Mouse (Mus musculus): ENCODE data around the gene Spata9. TPM values are rescaled to one million over a fixed set of nuclear protein-coding genes. Genes with fewer than 3 reads are reported as not detected.
"Not testable (repeated sequence)": the region's sequence is repeated elsewhere in the genome, so short reads cannot be mapped to it uniquely, and the experiment has no call there.

Spata9 gene
- 0.77 and 1.1 TPM in 2 replicates for polyA plus RNA-seq (2014; fragmentation: Nextera tagmentation; extraction: Ambion mirVana)

DNA sequence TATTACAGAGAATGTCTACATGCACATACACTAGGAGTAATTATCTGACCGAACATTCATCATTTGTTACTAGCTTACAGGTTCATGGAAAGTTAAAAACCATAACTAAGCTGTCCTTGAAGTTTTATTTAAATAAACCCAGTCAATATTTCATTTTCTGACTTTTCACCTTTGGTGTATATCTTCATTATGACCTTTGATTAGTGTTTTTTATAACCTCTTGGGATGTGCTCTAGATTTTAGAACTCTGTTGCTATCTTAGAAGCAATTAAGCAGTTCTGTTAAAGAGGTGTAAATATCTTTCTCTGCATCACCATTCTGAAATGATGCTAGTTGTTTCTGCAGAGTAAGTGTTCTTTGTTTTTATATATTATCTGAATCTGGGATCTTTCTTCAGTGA is at the start of gene Spata9:
TSS of gene Spata9 (plus strand) at position 301 of the 400 bp plus-strand sequence.
- no peaks in the 10 kb centered on the region for H3K4me1 ChIP-seq (ENCODE audit: control insufficient read depth, insufficient read depth, low read length)
- no peak for ATAC-seq (ENCODE audit: low FRiP score, low TSS enrichment)

DNA sequence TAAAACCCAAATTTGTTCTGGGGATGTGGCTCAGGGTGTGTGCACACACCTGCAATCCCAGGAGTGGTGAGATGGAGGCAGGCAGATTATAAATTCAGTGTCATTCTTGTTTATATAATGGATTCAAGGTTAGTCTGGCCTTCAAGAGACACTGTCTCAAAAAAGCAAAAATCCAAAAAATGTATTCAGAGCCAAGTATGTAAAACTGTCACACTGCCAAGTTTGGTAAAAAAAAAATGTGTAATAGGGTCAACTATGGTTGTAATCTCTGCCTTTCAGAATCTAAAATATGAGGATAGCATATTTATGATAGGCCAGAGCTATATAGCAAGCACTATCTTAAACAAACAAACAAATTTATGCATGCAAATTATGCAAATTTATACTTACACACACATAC is 39.0 kb upstream of the Spata9 start:
- no peak for ATAC-seq (ENCODE audit: low FRiP score, low TSS enrichment)
- no peak overlapping the region for H3K9ac ChIP-seq (ENCODE audit: low read depth, low read length)
- no peaks in the 10 kb centered on the region for H3K4me1 ChIP-seq (ENCODE audit: control insufficient read depth, insufficient read depth, low read length)
- H3K9me3 ChIP-seq (ENCODE audit: control insufficient read depth, low read length) = no peaks in the 10 kb centered on the region
- H3K27ac ChIP-seq (ENCODE audit: low read depth, low read length) = no peak overlapping the region
- no peaks in the 10 kb centered on the region for H3K27me3 ChIP-seq (ENCODE audit: control insufficient read depth, insufficient read depth, low read length)
- peaks cover 15% of the 10 kb centered on the region for H3K36me3 ChIP-seq (ENCODE audit: control insufficient read depth, insufficient read depth, low read length)
- no peak overlapping the region for H3K4me2 ChIP-seq (replicated peaks; ENCODE audit: low read depth, low read length)
- H3K4me3 ChIP-seq (ENCODE audit: low read length) = no peak overlapping the region

More for the DNA sequence above, at the start of gene Spata9:
- Histone ChIP-seq H3K4me3 (ENCODE audit: low read length) (no peak within 1 kb of the TSS), H3K9ac (ENCODE audit: low read depth, low read length) (no peak within 1 kb of the TSS), H3K4me2 (replicated peaks; ENCODE audit: low read depth, low read length) (no peak within 1 kb of the TSS), H3K27me3 (ENCODE audit: control insufficient read depth, insufficient read depth, low read length) (no peaks in the 10 kb centered on the region), H3K27ac (ENCODE audit: low read depth, low read length) (no peak within 1 kb of the TSS), H3K36me3 (ENCODE audit: control insufficient read depth, insufficient read depth, low read length) (no peaks in the 10 kb centered on the region), H3K9me3 (ENCODE audit: control insufficient read depth, low read length) (0 out of 2 replicates have a peak, but pooled peaks cover 3% of the 10 kb centered on the region)
- 81% methylated on average over 1 of the region's 1 CpGs for WGBS

GRCm38 (mm10) chr13:75929071-75929470 is 37.9 kb upstream of the Spata9 start:
- not testable (repeated sequence) for H3K4me1 ChIP-seq (ENCODE audit: control insufficient read depth, insufficient read depth, low read length); H3K9me3 ChIP-seq (ENCODE audit: control insufficient read depth, low read length); H3K4me3 ChIP-seq (ENCODE audit: low read length); H3K27me3 ChIP-seq (ENCODE audit: control insufficient read depth, insufficient read depth, low read length); H3K27ac ChIP-seq (ENCODE audit: low read depth, low read length); ATAC-seq (ENCODE audit: low FRiP score, low TSS enrichment); H3K4me2 ChIP-seq (replicated peaks; ENCODE audit: low read depth, low read length); H3K9ac ChIP-seq (ENCODE audit: low read depth, low read length)
- WGBS = 91% methylated on average over 5 of the region's 5 CpGs
- peaks cover 15% of the 10 kb centered on the region for H3K36me3 ChIP-seq (ENCODE audit: control insufficient read depth, insufficient read depth, low read length)

DNA sequence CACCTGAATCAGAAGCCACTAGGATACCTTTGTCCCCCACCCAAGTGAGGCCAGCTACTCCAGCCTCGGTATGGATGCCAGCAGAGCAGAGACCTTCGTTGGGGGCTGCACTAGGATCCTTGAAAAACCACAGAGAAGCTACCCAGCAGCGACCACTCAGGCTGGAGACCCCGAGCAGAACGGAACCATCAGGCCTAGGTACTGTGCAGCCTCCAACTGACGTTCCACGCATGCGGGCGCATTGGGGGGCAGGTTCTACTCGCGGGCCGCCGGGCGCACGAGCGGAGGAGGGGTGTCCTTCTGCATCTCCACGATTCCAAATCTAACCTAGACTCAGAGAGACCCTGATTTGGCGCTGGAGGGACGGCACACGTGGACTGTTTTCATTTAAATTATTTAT is 36.9 kb upstream of the Spata9 start:
- Histone ChIP-seq H3K4me3 (ENCODE audit: low read length) (no peak overlapping the region), H3K4me1 (ENCODE audit: control insufficient read depth, insufficient read depth, low read length) (no peaks in the 10 kb centered on the region), H3K9ac (ENCODE audit: low read depth, low read length) (no peak overlapping the region), H3K4me2 (replicated peaks; ENCODE audit: low read depth, low read length) (no peak overlapping the region), H3K9me3 (ENCODE audit: control insufficient read depth, low read length) (no peaks in the 10 kb centered on the region), H3K27me3 (ENCODE audit: control insufficient read depth, insufficient read depth, low read length) (no peaks in the 10 kb centered on the region), H3K27ac (ENCODE audit: low read depth, low read length) (no peak overlapping the region), H3K36me3 (ENCODE audit: control insufficient read depth, insufficient read depth, low read length) (peaks cover 15% of the 10 kb centered on the region)
- ATAC-seq (ENCODE audit: low FRiP score, low TSS enrichment) = peak; percentile 7; the same call in 1 of the 2 replicates
- 94% methylated on average over 20 of the region's 20 CpGs for WGBS

DNA sequence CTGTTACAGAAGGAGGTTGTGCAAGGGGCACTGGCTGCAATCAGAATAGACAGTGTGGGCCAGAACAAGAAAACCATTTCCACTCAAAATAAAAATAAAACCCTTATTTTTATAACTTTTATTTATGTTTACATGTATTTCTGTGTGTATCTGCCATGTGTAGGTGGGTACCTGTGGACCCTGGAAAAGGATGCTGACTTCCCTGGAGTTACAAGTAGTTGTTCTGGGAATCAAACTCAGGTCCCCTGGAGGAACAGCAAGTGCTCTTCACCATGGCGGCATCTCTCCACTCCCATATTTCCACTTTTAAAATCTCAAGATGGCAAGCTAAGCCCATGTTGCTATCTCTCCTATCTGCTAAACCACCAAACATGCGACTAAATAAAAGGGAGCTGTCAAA is 36.3 kb upstream of the Spata9 start:
- no peak overlapping the region for H3K4me2 ChIP-seq (replicated peaks; ENCODE audit: low read depth, low read length)
- no peaks in the 10 kb centered on the region for H3K4me1 ChIP-seq (ENCODE audit: control insufficient read depth, insufficient read depth, low read length)
- H3K9me3 ChIP-seq (ENCODE audit: control insufficient read depth, low read length) = no peaks in the 10 kb centered on the region
- no peak overlapping the region for H3K9ac ChIP-seq (ENCODE audit: low read depth, low read length)
- H3K27me3 ChIP-seq (ENCODE audit: control insufficient read depth, insufficient read depth, low read length) = no peaks in the 10 kb centered on the region
- peaks cover 15% of the 10 kb centered on the region for H3K36me3 ChIP-seq (ENCODE audit: control insufficient read depth, insufficient read depth, low read length)
- H3K27ac ChIP-seq (ENCODE audit: low read depth, low read length) = no peak overlapping the region
- 0 out of 2 replicates have a peak, but pooled peaks have one; percentile 23 for ATAC-seq (ENCODE audit: low FRiP score, low TSS enrichment)
- H3K4me3 ChIP-seq (ENCODE audit: low read length) = no peak overlapping the region
- 51% methylated on average over 2 of the region's 2 CpGs for WGBS

DNA sequence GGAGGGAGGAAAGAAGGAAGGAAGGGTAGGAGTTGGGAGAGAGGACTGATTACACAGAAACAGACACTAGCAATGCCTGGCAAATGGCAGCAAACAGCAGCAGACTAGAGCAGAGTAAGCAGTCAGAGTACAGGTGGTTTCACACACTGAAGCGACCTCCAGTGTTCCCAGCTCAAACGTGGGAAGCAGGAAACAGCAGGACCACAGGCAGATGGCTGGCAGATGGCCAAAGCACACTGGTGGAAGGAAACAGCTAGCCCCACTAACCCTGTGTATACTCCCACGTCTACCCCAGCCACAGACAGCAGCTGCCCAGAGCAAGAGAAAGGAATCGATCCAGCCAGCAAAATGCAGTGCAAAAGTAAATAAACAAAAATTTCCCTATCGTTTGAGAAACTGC is 35.9 kb upstream of the Spata9 start:
- H3K4me1 ChIP-seq (ENCODE audit: control insufficient read depth, insufficient read depth, low read length) = no peaks in the 10 kb centered on the region
- WGBS = 11% methylated on average over 5 of the region's 5 CpGs
- H3K27me3 ChIP-seq (ENCODE audit: control insufficient read depth, insufficient read depth, low read length) = no peaks in the 10 kb centered on the region
- H3K9me3 ChIP-seq (ENCODE audit: control insufficient read depth, low read length) = no peaks in the 10 kb centered on the region
- H3K36me3 ChIP-seq (ENCODE audit: control insufficient read depth, insufficient read depth, low read length) = peaks cover 15% of the 10 kb centered on the region
- no peak overlapping the region for H3K9ac ChIP-seq (ENCODE audit: low read depth, low read length)
- H3K27ac ChIP-seq (ENCODE audit: low read depth, low read length) = no peak overlapping the region
- peak; percentile 96 for ATAC-seq (ENCODE audit: low FRiP score, low TSS enrichment)
- no peak overlapping the region for H3K4me3 ChIP-seq (ENCODE audit: low read length)
- H3K4me2 ChIP-seq (replicated peaks; ENCODE audit: low read depth, low read length) = no peak overlapping the region

DNA sequence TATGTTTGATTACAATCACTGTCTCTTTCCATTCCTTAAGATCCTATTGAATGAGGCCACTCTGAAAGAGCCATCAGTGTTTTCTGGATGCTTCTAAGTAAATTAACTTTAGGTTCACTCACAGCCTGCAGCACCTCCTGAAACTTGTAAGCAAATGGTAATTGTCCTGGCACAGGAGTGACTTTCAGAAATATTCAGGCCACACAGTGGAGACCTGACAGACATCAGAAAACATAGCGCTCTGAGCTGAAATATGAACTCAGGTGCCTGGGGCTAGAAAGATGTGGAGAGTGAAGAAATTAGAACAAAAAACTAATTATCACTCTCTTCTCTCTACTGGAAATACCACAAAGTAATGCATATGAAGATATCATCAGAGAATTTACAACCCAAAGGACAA is 33.7 kb upstream of the Spata9 start:
- Histone ChIP-seq H3K9me3 (ENCODE audit: control insufficient read depth, low read length) (no peaks in the 10 kb centered on the region), H3K4me2 (replicated peaks; ENCODE audit: low read depth, low read length) (no peak overlapping the region), H3K4me3 (ENCODE audit: low read length) (no peak overlapping the region), H3K4me1 (ENCODE audit: control insufficient read depth, insufficient read depth, low read length) (no peaks in the 10 kb centered on the region), H3K36me3 (ENCODE audit: control insufficient read depth, insufficient read depth, low read length) (peaks cover 23% of the 10 kb centered on the region), H3K9ac (ENCODE audit: low read depth, low read length) (no peak overlapping the region), H3K27me3 (ENCODE audit: control insufficient read depth, insufficient read depth, low read length) (no peaks in the 10 kb centered on the region), H3K27ac (ENCODE audit: low read depth, low read length) (no peak overlapping the region)
- ATAC-seq (ENCODE audit: low FRiP score, low TSS enrichment) = no peak
- WGBS = 92% methylated on average over 1 of the region's 1 CpGs

DNA sequence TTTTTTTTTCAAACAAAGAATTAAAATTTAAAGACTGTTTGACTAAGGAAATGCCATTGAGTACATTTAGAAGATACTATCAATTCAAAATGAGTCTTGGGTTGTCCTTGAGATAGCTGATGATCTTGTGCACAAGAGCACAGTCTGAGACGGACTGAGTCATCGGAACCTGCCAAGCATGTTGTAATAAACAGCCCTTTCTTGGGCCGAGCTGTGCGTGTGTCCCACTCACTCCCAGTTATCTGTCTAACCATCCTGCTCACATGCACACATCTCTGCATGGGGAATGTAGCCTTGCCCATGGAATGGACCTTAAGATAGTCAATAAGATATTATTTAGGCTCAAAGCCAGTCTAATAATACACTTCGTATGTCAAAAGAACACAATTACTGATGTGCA is 28.1 kb upstream of the Spata9 start:
- WGBS = 94% methylated on average over 5 of the region's 5 CpGs
- H3K4me1 ChIP-seq (ENCODE audit: control insufficient read depth, insufficient read depth, low read length) = peaks cover 13% of the 10 kb centered on the region
- no peak overlapping the region for H3K4me3 ChIP-seq (ENCODE audit: low read length)
- H3K9ac ChIP-seq (ENCODE audit: low read depth, low read length) = no peak overlapping the region
- ATAC-seq (ENCODE audit: low FRiP score, low TSS enrichment) = no peak
- H3K4me2 ChIP-seq (replicated peaks; ENCODE audit: low read depth, low read length) = no peak overlapping the region
- H3K27ac ChIP-seq (ENCODE audit: low read depth, low read length) = no peak overlapping the region
- H3K9me3 ChIP-seq (ENCODE audit: control insufficient read depth, low read length) = no peaks in the 10 kb centered on the region
- peaks cover 19% of the 10 kb centered on the region; the same call in 1 of the 2 replicates for H3K36me3 ChIP-seq (ENCODE audit: control insufficient read depth, insufficient read depth, low read length)
- no peaks in the 10 kb centered on the region for H3K27me3 ChIP-seq (ENCODE audit: control insufficient read depth, insufficient read depth, low read length)

DNA sequence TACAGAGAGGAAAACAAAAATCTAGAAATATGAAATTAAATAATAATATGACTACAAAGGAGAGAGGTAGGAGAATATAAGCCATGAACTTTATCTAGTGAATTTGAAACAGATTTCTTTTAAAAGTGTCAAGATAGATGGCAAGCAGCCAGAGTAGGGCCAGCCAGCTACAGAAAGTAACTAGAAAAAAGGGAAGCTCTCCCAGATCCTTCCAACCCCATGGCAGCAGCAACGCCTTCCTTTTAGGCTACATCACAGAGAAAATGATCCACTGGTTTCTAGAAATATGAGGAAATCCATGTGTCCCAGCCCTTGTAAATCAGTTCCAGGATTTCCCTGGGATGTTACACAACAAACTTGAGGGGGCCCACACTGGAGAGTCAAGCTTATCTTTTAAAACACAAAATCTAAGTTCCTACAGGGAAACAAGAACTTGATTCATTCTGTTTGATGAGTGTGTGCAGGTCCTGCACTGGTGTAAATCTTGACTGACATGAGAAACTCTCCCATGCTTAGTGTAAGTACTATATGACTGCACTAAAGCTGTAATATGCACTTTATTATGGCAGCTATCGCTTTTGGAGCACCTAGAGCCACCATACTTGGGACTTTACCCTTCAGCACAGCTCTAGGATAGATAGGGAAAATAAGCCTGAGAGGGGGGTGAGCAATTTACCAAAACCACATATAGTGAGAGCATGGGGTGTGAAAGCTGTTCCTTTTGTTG is 26.0 kb upstream of the Spata9 start:
- H3K9me3 ChIP-seq (ENCODE audit: control insufficient read depth, low read length) = no peaks in the 10 kb centered on the region
- peak overlapping the region; percentile 27 for H3K4me2 ChIP-seq (replicated peaks; ENCODE audit: low read depth, low read length)
- peak overlapping the region; percentile 25; the same call in 1 of the 2 replicates for H3K4me3 ChIP-seq (ENCODE audit: low read length)
- no peak overlapping the region for H3K9ac ChIP-seq (ENCODE audit: low read depth, low read length)
- H3K4me1 ChIP-seq (ENCODE audit: control insufficient read depth, insufficient read depth, low read length) = peaks cover 13% of the 10 kb centered on the region
- no peak overlapping the region; the same call in 1 of the 2 replicates for H3K27ac ChIP-seq (ENCODE audit: low read depth, low read length)
- no peaks in the 10 kb centered on the region for H3K27me3 ChIP-seq (ENCODE audit: control insufficient read depth, insufficient read depth, low read length)
- no peak for ATAC-seq (ENCODE audit: low FRiP score, low TSS enrichment)
- H3K36me3 ChIP-seq (ENCODE audit: control insufficient read depth, insufficient read depth, low read length) = peaks cover 19% of the 10 kb centered on the region; the same call in 1 of the 2 replicates
- 51% methylated on average over 2 of the region's 2 CpGs for WGBS
